Mouse (Mus musculus): ENCODE results near the gene Tmem198b. TPM values are rescaled to one million over a fixed set of nuclear protein-coding genes. Genes with fewer than 3 reads are reported as not detected.
"Not testable (repeated sequence)": the region's sequence is repeated elsewhere in the genome, so short reads cannot be mapped to it uniquely, and the experiment has no call there.

Gene Tmem198b
- polyA plus RNA-seq, 1 experiment from 2014 or later: 13.1 TPM

DNA sequence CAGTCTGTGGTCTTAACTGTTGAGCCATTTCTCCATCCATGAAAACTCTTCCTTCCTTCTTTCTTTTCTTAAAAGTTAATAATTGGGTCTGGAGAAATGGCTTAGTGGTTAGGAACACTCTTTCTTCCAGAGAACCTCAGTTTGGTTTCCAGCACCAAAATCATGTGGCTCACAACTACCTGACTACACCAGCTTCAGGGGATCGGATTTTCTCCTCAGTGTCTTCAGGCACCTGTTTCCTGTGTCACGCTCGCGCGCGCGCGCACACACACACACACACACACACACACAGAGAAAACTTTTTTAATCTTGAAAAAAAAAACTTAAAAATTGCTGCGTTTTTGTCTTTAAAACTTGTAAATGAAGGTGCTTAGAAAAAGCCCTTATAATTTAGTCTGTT is 19.7 kb upstream of the Tmem198b start:
- no peak overlapping the region for H3K9ac ChIP-seq (replicated peaks; ENCODE audit: low read length)
- H3K4me2 ChIP-seq (ENCODE audit: low read length): no peak overlapping the region
- DNase-seq (no peak), ATAC-seq (ENCODE audit: low FRiP score, low TSS enrichment) (no peak)
- H3K9me3 ChIP-seq (ENCODE audit: control insufficient read depth, low read length): no peaks in the 10 kb centered on the region
- peaks cover 7% of the 10 kb centered on the region for H3K4me1 ChIP-seq (ENCODE audit: control insufficient read depth, insufficient read depth, low read length)
- 99% methylated on average over 9 of the region's 9 CpGs for WGBS
- H3K36me3 ChIP-seq (ENCODE audit: control insufficient read depth, insufficient read depth, low read length): peaks cover 29% of the 10 kb centered on the region
- H3K4me3 ChIP-seq (replicated peaks; ENCODE audit: low read depth, low read length): no peak overlapping the region
- H3K27me3 ChIP-seq (ENCODE audit: control insufficient read depth, insufficient read depth, low read length): no peaks in the 10 kb centered on the region
- no peak overlapping the region for H3K27ac ChIP-seq (replicated peaks; ENCODE audit: low read depth, low read length)

DNA sequence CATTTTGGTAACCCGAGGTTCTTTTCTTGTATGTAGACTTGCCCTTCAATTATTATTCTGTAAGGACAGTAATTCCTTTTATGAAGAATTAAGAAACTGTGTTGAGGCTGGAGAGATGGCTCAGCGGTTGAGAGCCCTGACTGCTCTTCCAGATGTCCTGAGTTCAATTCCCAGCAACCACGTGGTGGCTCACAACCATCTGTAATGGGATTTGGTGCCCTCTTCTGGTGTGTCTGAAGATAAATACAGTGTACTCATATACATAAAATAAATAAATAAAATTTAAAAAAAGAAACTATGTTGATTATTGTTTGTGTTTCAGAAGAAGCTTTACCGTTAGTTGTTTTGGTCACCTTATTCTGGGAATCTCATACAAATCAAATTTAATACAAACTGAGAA is 18.9 kb upstream of the Tmem198b start:
- not testable (repeated sequence) for H3K9ac ChIP-seq (replicated peaks; ENCODE audit: low read length); DNase-seq; H3K4me1 ChIP-seq (ENCODE audit: control insufficient read depth, insufficient read depth, low read length); H3K27ac ChIP-seq (replicated peaks; ENCODE audit: low read depth, low read length); ATAC-seq (ENCODE audit: low FRiP score, low TSS enrichment); H3K27me3 ChIP-seq (ENCODE audit: control insufficient read depth, insufficient read depth, low read length); H3K9me3 ChIP-seq (ENCODE audit: control insufficient read depth, low read length)
- 83% methylated on average over 4 of the region's 4 CpGs for WGBS
- Histone ChIP-seq H3K4me3 (replicated peaks; ENCODE audit: low read depth, low read length) (peak overlapping the region; percentile 67; the same call in 1 of the 2 replicates), H3K36me3 (ENCODE audit: control insufficient read depth, insufficient read depth, low read length) (peaks cover 31% of the 10 kb centered on the region), H3K4me2 (ENCODE audit: low read length) (peak overlapping the region; percentile 69)

DNA sequence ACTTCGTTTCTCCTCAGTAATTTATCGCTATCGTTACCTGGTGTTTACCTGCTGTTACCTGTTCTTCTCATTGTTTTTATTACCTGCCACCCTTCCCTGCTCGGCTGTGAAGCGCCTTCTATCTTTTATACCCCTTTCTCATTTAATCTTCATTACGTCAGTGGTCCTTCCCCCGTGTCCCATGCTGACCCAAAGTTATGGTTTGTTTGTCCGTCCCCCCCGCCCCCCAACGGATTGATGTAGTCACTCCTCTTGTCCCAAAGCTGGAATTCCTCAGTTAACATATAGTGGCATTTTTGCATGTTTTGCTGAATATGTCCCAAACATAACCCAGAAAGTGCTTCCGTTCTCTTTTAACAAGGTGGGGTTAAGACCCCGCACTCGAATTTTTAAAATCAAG is 18.0 kb upstream of the Tmem198b start:
- Histone ChIP-seq H3K4me3 (replicated peaks; ENCODE audit: low read depth, low read length) (peak overlapping the region; percentile 67), H3K27me3 (ENCODE audit: control insufficient read depth, insufficient read depth, low read length) (no peaks in the 10 kb centered on the region), H3K4me1 (ENCODE audit: control insufficient read depth, insufficient read depth, low read length) (peaks cover 7% of the 10 kb centered on the region), H3K36me3 (ENCODE audit: control insufficient read depth, insufficient read depth, low read length) (peaks cover 41% of the 10 kb centered on the region), H3K9me3 (ENCODE audit: control insufficient read depth, low read length) (no peaks in the 10 kb centered on the region), H3K4me2 (ENCODE audit: low read length) (peak overlapping the region; percentile 69), H3K27ac (replicated peaks; ENCODE audit: low read depth, low read length) (no peak overlapping the region), H3K9ac (replicated peaks; ENCODE audit: low read length) (peak overlapping the region; percentile 62)
- 5% methylated on average over 13 of the region's 13 CpGs for WGBS
- DNase-seq (no peak), ATAC-seq (ENCODE audit: low FRiP score, low TSS enrichment) (no peak)

DNA sequence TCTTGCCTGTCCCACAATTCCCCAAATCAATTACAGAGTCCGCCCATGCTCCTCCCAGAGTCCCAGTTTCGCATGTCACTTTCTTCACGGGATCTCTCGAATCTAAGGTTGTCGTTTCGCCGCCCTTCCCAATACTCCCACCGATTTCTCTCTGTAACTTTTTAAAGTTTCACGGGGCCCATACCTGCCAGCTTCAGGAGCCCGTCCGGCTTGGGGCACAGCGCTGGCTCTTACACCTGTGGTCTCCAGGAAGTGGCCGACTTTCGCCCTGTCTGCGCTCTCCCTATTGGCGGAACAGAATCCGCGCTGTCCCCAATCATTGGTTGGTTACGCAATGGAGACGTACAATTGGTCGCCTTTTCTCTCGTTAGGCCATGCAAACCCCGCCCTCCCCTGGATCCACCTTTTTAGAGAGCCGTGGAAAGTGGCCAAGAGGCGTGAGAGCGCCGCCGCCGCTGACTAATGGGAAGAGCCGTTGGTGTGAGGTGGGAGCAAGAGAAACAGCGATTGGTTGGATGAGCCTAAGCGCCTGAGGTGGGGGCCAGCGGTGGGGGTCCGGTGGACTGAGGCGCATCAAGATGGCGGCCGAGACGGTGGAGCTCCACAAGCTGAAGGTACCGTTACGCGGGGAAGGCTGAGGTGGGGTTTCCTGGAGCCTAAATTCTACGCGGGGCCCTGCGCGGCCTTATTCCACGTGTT is 17.3 kb upstream of the Tmem198b start, which contains the start of gene Ormdl2:
TSS of gene Ormdl2 (minus strand) at position 288 of the 699 bp plus-strand sequence.
- Histone ChIP-seq H3K36me3 (ENCODE audit: control insufficient read depth, insufficient read depth, low read length) (peaks cover 44% of the 10 kb centered on the region), H3K4me2 (ENCODE audit: low read length) (peak within 1 kb of the TSS; percentile 69), H3K27ac (replicated peaks; ENCODE audit: low read depth, low read length) (no peak within 1 kb of the TSS), H3K4me1 (ENCODE audit: control insufficient read depth, insufficient read depth, low read length) (peaks cover 7% of the 10 kb centered on the region), H3K9me3 (ENCODE audit: control insufficient read depth, low read length) (no peaks in the 10 kb centered on the region), H3K4me3 (replicated peaks; ENCODE audit: low read depth, low read length) (peak within 1 kb of the TSS; percentile 67), H3K27me3 (ENCODE audit: control insufficient read depth, insufficient read depth, low read length) (no peaks in the 10 kb centered on the region), H3K9ac (replicated peaks; ENCODE audit: low read length) (peak within 1 kb of the TSS; percentile 62)
- WGBS: under 1% methylated on average over 46 of the region's 46 CpGs
- peak; percentile 100 for ATAC-seq (ENCODE audit: low FRiP score, low TSS enrichment)
- peak; percentile 100 for DNase-seq

DNA sequence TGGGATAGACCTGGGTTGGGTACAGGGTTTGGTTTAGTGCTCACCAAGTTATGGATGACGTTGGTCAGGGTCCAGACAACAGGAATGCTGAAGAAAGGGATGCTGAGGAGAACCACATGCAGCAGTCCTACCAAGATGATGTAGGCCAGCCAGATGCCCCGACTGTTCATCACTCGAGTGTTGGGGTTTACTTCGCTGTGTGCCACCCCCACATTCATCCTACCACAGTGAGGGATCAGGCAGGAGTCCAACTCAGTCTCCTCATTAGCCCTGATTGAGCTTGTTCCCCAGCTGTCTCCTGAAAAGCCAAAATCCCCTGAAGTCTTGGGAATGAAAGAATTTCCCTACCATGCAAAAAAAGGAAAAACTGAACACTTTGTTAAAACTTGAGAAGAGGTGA is 16.0 kb upstream of the Tmem198b start:
- H3K36me3 ChIP-seq (ENCODE audit: control insufficient read depth, insufficient read depth, low read length): peaks cover 52% of the 10 kb centered on the region
- WGBS: 96% methylated on average over 4 of the region's 4 CpGs
- no peak overlapping the region for H3K4me2 ChIP-seq (ENCODE audit: low read length)
- no peak overlapping the region for H3K27ac ChIP-seq (replicated peaks; ENCODE audit: low read depth, low read length)
- no peaks in the 10 kb centered on the region for H3K9me3 ChIP-seq (ENCODE audit: control insufficient read depth, low read length)
- H3K4me1 ChIP-seq (ENCODE audit: control insufficient read depth, insufficient read depth, low read length): peaks cover 7% of the 10 kb centered on the region
- ATAC-seq (ENCODE audit: low FRiP score, low TSS enrichment) (no peak), DNase-seq (no peak)
- H3K4me3 ChIP-seq (replicated peaks; ENCODE audit: low read depth, low read length): no peak overlapping the region
- H3K9ac ChIP-seq (replicated peaks; ENCODE audit: low read length): no peak overlapping the region
- H3K27me3 ChIP-seq (ENCODE audit: control insufficient read depth, insufficient read depth, low read length): no peaks in the 10 kb centered on the region

DNA sequence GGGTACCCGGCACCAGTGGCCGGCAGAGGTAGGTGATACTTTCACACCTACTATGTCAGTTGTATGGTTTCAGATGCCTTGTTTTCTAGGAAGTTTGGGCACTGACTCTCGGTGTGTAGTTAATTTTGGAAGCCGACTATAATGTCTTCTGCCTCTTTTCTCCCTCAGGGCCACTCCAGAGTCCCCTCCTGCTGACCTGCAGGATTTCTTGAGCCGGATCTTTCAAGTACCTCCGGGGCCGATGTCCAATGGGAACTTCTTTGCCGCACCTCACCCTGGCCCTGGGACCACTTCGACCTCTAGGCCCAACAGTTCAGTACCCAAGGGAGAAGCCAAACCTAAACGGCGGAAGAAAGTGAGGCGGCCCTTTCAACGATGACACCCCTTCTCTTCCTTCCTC is 12.9 kb upstream of the Tmem198b start, which contains the start of gene Sarnp:
TSS of gene Sarnp (plus strand) at position 301 of the 400 bp plus-strand sequence.
- Histone ChIP-seq H3K36me3 (ENCODE audit: control insufficient read depth, insufficient read depth, low read length) (peaks cover 68% of the 10 kb centered on the region), H3K9me3 (ENCODE audit: control insufficient read depth, low read length) (no peaks in the 10 kb centered on the region), H3K9ac (replicated peaks; ENCODE audit: low read length) (no peak within 1 kb of the TSS), H3K4me1 (ENCODE audit: control insufficient read depth, insufficient read depth, low read length) (no peaks in the 10 kb centered on the region), H3K27ac (replicated peaks; ENCODE audit: low read depth, low read length) (no peak within 1 kb of the TSS), H3K27me3 (ENCODE audit: control insufficient read depth, insufficient read depth, low read length) (no peaks in the 10 kb centered on the region), H3K4me2 (ENCODE audit: low read length) (no peak within 1 kb of the TSS), H3K4me3 (replicated peaks; ENCODE audit: low read depth, low read length) (no peak within 1 kb of the TSS)
- 91% methylated on average over 13 of the region's 13 CpGs for WGBS
- no peak for ATAC-seq (ENCODE audit: low FRiP score, low TSS enrichment)
- no peak for DNase-seq

DNA sequence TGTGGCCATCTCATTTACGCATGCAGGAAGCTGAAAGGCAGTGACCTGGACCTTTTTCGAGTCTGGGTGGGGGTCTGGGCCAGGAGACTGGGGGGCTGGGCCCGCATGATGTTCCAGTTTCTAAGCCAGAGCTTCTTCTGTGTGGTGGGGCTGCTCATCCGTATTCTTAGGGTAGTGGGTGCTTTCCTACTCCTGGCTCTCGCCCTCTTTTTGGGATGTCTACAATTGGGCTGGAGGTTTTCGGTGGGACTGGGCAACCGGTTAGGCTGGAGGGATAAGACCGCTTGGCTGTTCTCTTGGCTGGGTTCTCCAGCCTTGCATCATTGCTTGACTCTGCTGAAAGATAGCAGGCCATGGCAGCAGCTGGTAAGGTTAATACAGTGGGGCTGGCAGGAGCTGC is 2.8 kb upstream of the Tmem198b start:
- Histone ChIP-seq H3K9me3 (ENCODE audit: control insufficient read depth, low read length) (no peaks in the 10 kb centered on the region), H3K27me3 (ENCODE audit: control insufficient read depth, insufficient read depth, low read length) (no peaks in the 10 kb centered on the region), H3K4me1 (ENCODE audit: control insufficient read depth, insufficient read depth, low read length) (peaks cover 45% of the 10 kb centered on the region), H3K4me2 (ENCODE audit: low read length) (peak overlapping the region; percentile 62), H3K36me3 (ENCODE audit: control insufficient read depth, insufficient read depth, low read length) (peaks cover 27% of the 10 kb centered on the region), H3K4me3 (replicated peaks; ENCODE audit: low read depth, low read length) (peak overlapping the region; percentile 76), H3K27ac (replicated peaks; ENCODE audit: low read depth, low read length) (no peak overlapping the region), H3K9ac (replicated peaks; ENCODE audit: low read length) (peak overlapping the region; percentile 6; the same call in 1 of the 2 replicates)
- ATAC-seq (ENCODE audit: low FRiP score, low TSS enrichment) (no peak), DNase-seq (no peak)
- 93% methylated on average over 8 of the region's 8 CpGs for WGBS

DNA sequence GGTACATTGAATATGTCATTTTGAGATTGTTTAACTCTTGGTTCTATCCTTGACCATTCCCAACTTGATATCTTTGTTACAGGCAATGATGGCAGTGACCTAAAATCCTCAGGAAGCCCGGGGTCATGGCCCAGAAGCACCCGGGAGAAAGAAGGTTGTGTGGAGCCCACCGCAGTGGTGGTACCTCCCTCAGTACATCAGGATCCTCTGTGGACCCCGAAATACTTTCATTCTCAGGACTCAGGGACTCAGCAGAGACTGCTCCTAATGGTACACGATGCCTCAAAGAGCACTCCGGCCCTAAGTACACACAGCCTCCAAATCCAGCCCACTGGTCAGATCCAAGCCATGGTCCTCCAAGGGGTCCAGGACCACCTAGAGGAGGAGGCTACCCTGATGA is 1.9 kb upstream of the Tmem198b start:
- DNase-seq (no peak), ATAC-seq (ENCODE audit: low FRiP score, low TSS enrichment) (no peak)
- Histone ChIP-seq H3K4me1 (ENCODE audit: control insufficient read depth, insufficient read depth, low read length) (peaks cover 45% of the 10 kb centered on the region), H3K9ac (replicated peaks; ENCODE audit: low read length) (peak overlapping the region; percentile 77), H3K4me3 (replicated peaks; ENCODE audit: low read depth, low read length) (peak overlapping the region; percentile 76), H3K27me3 (ENCODE audit: control insufficient read depth, insufficient read depth, low read length) (no peaks in the 10 kb centered on the region), H3K36me3 (ENCODE audit: control insufficient read depth, insufficient read depth, low read length) (peaks cover 30% of the 10 kb centered on the region), H3K9me3 (ENCODE audit: control insufficient read depth, low read length) (no peaks in the 10 kb centered on the region), H3K27ac (replicated peaks; ENCODE audit: low read depth, low read length) (peak overlapping the region; percentile 92; the same call in 1 of the 2 replicates), H3K4me2 (ENCODE audit: low read length) (peak overlapping the region; percentile 62)
- WGBS: 67% methylated on average over 6 of the region's 6 CpGs
